Mouse (Mus musculus) hindbrain, postnatal 0 days (tissue): ENCODE results near the gene Trp73. TPM values are rescaled to one million over a fixed set of nuclear protein-coding genes. Genes with fewer than 3 reads are reported as not detected.

Experiments used
- ATAC-seq: fragments of 200-750 bp; cut with Nextera tagmentation; 2 replicates; pipeline ENCODE4 v1.8.0; 2017; ENCODE audit warnings: mild to moderate bottlenecking, moderate TSS enrichment, moderate library complexity
- DNase-seq: peaks from one replicate; pipeline ENCODE4 v3.0.0-alpha.2; 2015; ENCODE audit warnings: low spot score
- H3K27ac ChIP-seq: fragments of 300-500 bp; sonication (generic); 2 replicates; pipeline ENCODE4 v1.5.1; 2014; ENCODE audit warnings: mild to moderate bottlenecking
- H3K27me3 ChIP-seq: fragments of 300-500 bp; sonication (generic); 2 replicates; pipeline ENCODE4 v1.6.1; 2014; ENCODE audit warnings: low read length, mixed read lengths; ENCODE audit not compliant: insufficient read depth
- H3K36me3 ChIP-seq: fragments of 300-500 bp; sonication (generic); 2 replicates; pipeline ENCODE4 v1.6.1; 2014; ENCODE audit warnings: low read length, mixed read lengths; ENCODE audit not compliant: insufficient read depth
- H3K4me1 ChIP-seq: fragments of 300-500 bp; sonication (generic); 2 replicates; pipeline ENCODE4 v1.6.1; 2014; ENCODE audit warnings: antibody characterized with exemption, low read length, mixed read lengths; ENCODE audit not compliant: insufficient read depth
- H3K4me2 ChIP-seq: fragments of 300-500 bp; sonication (generic); 2 replicates; pipeline ENCODE4 v1.6.1; 2014; ENCODE audit warnings: low read depth, mild to moderate bottlenecking, low read length, moderate library complexity, mixed read lengths
- H3K4me3 ChIP-seq: fragments of 300-500 bp; sonication (generic); 2 replicates; pipeline ENCODE4 v1.5.1; 2014; ENCODE audit warnings: low read length
- H3K9ac ChIP-seq: fragments of 300-500 bp; sonication (generic); replicated peaks from 2 replicates; pipeline ENCODE4 v1.6.1; 2014; ENCODE audit warnings: mild to moderate bottlenecking, low read length, moderate library complexity, mixed read lengths
- H3K9me3 ChIP-seq: fragments of 300-500 bp; sonication (generic); 2 replicates; pipeline ENCODE4 v1.6.1; 2016; ENCODE audit warnings: low read length, mixed read lengths
- CTCF ChIP-seq: IDR thresholded peaks from 2 replicates; pipeline ENCODE4 v1.5.1; 2016; ENCODE audit warnings: antibody characterized with exemption, control low read depth, low read depth
- WGBS: fragments of 180-500 bp; shearing (Covaris S2); extraction: QIAGEN DNeasy Blood & Tissue Kit; methylation state at CpG from one replicate; pipeline ENCODE4 v1.1.7; 2014; 5-methylcytosine and 5-hydroxymethylcytosine counted together
- polyA plus RNA-seq: library from polyadenylated mRNA; unstranded; fragments of >200 nt; fragmentation: Nextera tagmentation; extraction: Ambion mirVana; gene quantifications from 2 replicates; pipeline ENCODE4 v1.2.1, GENCODE M21; 2015
- total RNA-seq: library from RNA; depleted of rRNA; stranded (reverse); fragments of >200 nt; gene quantifications from 2 replicates; pipeline ENCODE4 v1.2.3, GENCODE M21; 2014

Trp73 gene
- total and polyA plus RNA-seq, 2 experiments from 2014 or later = 0.96 to 1.2 TPM

DNA sequence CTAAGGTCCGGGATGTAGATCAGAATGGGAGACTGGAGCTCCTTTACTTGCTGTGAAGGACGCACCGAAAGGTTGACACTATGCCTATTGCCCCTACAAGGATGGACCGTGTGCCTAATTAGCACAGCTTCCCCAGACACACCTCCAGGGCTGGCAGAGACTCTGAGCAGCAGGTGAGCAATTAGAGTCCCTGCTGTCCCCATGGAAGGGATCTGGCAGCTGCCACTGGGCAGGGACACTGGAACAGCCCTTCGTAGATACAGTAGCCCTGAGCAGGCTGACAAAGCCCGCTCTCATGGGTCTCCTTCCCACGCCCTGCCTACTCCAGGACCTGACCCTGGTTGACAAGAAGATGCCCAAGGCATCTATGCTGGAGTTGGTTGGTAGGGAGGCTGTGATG is 17.6 kb downstream of the Trp73 start:
- no peak overlapping the region for H3K4me3 ChIP-seq

GRCm38 (mm10) chr4:154121800-154122199 is 18.2 kb downstream of the Trp73 start:
- 72% methylated on average over 11 of the region's 11 CpGs for WGBS
- no peak overlapping the region for H3K27ac ChIP-seq
- ATAC-seq (no peak), DNase-seq (no peak)
- TF ChIP-seq CTCF = no peak
- H3K4me1 ChIP-seq = no peaks in the 10 kb centered on the region
- no peak overlapping the region for H3K4me2 ChIP-seq
- no peaks in the 10 kb centered on the region for H3K36me3 ChIP-seq
- no peaks in the 10 kb centered on the region for H3K27me3 ChIP-seq
- no peak overlapping the region for H3K4me3 ChIP-seq
- H3K9ac ChIP-seq = no peak overlapping the region
- H3K9me3 ChIP-seq = no peaks in the 10 kb centered on the region

More for the DNA sequence above, 17.6 kb downstream of the Trp73 start:
- no peak overlapping the region for H3K4me2 ChIP-seq
- no peak overlapping the region for H3K27ac ChIP-seq
- ATAC-seq (no peak), DNase-seq (no peak)
- H3K4me1 ChIP-seq = no peaks in the 10 kb centered on the region
- no peak overlapping the region for H3K9ac ChIP-seq
- H3K9me3 ChIP-seq = no peaks in the 10 kb centered on the region
- 66% methylated on average over 7 of the region's 7 CpGs for WGBS
- H3K27me3 ChIP-seq = no peaks in the 10 kb centered on the region
- TF ChIP-seq CTCF = no peak
- H3K36me3 ChIP-seq = no peaks in the 10 kb centered on the region

DNA sequence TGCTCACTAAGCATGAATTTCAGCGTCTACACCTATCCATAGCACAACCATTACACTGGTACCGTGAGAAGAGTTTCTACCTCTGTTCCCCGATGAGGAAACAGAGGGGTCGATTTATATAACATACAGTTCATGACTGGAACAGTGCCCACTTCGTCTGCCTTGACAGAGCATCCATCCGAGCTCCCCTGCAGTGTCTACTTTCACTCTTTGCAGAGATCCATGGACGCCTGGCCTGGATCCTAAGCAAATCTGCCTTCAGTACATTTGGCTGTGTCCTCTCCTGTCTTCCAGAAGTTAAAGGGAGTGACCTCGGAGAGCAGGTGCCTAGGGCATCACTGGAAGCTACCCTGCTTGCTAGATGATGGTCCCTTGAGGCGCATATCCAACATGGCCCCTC is 20.8 kb downstream of the Trp73 start:
- TF ChIP-seq CTCF = no peak
- Histone ChIP-seq H3K4me3 (no peak overlapping the region), H3K27ac (no peak overlapping the region), H3K9me3 (no peaks in the 10 kb centered on the region), H3K4me2 (no peak overlapping the region), H3K36me3 (no peaks in the 10 kb centered on the region), H3K4me1 (no peaks in the 10 kb centered on the region), H3K9ac (no peak overlapping the region), H3K27me3 (no peaks in the 10 kb centered on the region)
- 68% methylated on average over 9 of the region's 9 CpGs for WGBS
- DNase-seq (no peak), ATAC-seq (0 out of 2 replicates have a peak, but pooled peaks have one; percentile 15)

DNA sequence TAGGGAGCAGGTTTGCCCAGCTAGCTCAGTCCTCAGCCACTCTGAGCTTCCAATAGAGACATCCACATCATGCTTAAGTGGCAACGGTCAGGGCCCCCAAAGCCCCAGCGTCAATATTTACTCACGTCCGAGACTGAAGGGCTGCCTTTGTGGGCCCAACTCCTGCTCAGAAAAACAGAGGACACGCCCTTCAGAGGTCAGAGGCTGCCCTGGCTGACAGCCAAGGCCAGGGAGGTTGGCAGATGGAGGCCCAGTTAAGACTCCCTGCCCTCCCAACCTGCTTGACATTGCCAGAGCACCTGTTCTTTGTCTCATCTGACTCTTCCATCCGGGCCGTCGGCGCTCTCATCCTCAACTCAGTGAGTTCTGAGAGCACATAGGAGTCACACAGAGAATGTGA is 21.2 kb downstream of the Trp73 start:
- no peak for TF ChIP-seq CTCF
- Histone ChIP-seq H3K9me3 (no peaks in the 10 kb centered on the region), H3K36me3 (no peaks in the 10 kb centered on the region), H3K4me3 (no peak overlapping the region), H3K9ac (no peak overlapping the region), H3K27ac (no peak overlapping the region), H3K27me3 (no peaks in the 10 kb centered on the region), H3K4me1 (no peaks in the 10 kb centered on the region), H3K4me2 (no peak overlapping the region)
- DNase-seq (no peak), ATAC-seq (0 out of 2 replicates have a peak, but pooled peaks have one; percentile 18)
- WGBS = 59% methylated on average over 9 of the region's 9 CpGs

DNA sequence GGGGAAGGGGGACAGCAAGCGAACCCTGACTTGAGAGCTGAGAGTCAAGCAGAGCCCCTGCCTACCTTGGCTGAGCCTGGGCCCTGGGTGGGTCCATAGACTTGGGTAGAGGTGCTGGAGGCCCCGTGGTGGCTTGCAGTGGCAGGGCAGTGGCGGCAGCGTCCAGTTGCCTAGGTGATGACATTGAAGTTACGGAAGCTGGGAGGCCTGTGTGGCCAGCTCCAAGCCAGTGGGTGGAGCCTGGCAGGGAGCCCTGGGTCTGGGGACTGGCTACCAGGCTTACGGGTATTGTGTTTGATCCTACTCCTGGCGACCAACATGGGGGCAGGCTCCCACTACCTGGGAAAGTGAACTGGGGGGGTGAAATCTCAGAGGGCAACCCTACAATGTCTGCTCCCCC is 23.6 kb downstream of the Trp73 start:
- Histone ChIP-seq H3K4me3 (no peak overlapping the region), H3K27ac (no peak overlapping the region), H3K27me3 (no peaks in the 10 kb centered on the region), H3K9ac (no peak overlapping the region), H3K4me2 (no peak overlapping the region), H3K4me1 (no peaks in the 10 kb centered on the region), H3K36me3 (no peaks in the 10 kb centered on the region), H3K9me3 (no peaks in the 10 kb centered on the region)
- DNase-seq (no peak), ATAC-seq (no peak)
- no peak for TF ChIP-seq CTCF
- 30% methylated on average over 7 of the region's 7 CpGs for WGBS

DNA sequence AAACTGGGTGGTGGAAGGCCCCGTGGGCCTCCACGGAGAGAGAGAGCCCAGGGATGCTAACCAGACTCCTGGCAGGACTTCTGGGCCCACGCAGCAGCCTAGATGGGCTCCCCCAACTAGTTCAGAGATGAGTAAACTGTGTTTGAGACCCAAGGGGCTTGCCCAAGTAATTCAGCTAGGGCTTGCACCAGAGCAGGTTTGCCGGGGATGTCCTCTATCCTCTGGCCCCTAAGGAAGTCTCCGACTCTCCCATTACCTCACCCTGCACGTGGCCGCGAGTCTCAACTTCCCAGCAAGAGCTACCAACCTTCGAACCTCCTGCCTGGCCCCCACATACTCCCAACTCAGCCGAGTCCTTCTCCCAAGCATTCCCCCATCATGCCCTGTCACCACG is 30.2 kb downstream of the Trp73 start:
- Histone ChIP-seq H3K9me3 (no peaks in the 10 kb centered on the region), H3K27me3 (no peaks in the 10 kb centered on the region), H3K9ac (no peak overlapping the region), H3K27ac (peak overlapping the region; percentile 42; the same call in 1 of the 2 replicates), H3K4me2 (peak overlapping the region; percentile 10; the same call in 1 of the 2 replicates), H3K4me1 (0 out of 2 replicates have a peak, but pooled peaks cover 5% of the 10 kb centered on the region), H3K36me3 (no peaks in the 10 kb centered on the region), H3K4me3 (no peak overlapping the region)
- WGBS = 70% methylated on average over 11 of the region's 11 CpGs
- no peak for DNase-seq
- no peak for ATAC-seq
- TF ChIP-seq CTCF = no peak

DNA sequence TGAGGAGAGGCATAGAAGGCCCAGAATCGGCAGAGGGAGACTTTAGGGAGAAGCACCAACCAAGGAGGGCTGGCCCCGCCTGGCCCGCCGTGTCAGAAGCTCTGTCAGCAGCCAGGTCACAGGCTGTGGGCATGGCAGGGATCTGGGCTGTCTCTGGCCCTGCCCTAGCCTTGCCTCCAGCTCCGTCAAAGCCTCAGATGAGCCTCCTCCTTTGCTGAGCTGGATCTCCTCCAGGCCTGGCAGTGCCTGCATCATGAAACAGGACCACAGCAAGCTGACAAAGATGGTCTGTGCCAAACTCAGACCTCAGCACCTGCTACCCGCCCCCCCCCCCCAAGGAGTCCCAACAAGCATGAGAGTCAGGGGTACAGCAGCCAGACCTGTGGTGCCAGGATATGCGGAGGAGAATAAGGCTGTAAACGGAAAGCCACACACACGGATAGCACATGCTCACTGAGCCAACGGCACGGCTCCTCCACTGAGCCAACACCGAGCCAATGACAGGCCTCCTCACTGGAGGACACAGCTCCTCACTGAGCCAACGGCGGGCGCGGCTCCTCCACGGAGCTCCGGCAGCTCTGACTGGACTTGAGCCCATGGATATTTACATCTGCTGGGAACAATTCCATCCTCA is 30.7 kb downstream of the Trp73 start:
- TF ChIP-seq CTCF = no peak

More for the DNA sequence above, 30.7 kb downstream of the Trp73 start:
- peak; percentile 77 for DNase-seq
- 29% methylated on average over 18 of the region's 18 CpGs for WGBS
- no peak overlapping the region for H3K9ac ChIP-seq
- peak overlapping the region; percentile 10; the same call in 1 of the 2 replicates for H3K4me2 ChIP-seq
- peak; percentile 85 for ATAC-seq
- H3K27me3 ChIP-seq = no peaks in the 10 kb centered on the region; the same call in 1 of the 2 replicates
- H3K4me1 ChIP-seq = 0 out of 2 replicates have a peak, but pooled peaks cover 5% of the 10 kb centered on the region
- H3K27ac ChIP-seq = peak overlapping the region; percentile 42; the same call in 1 of the 2 replicates
- H3K9me3 ChIP-seq = no peaks in the 10 kb centered on the region
- no peak overlapping the region for H3K4me3 ChIP-seq
- H3K36me3 ChIP-seq = no peaks in the 10 kb centered on the region
